Mouse (Mus musculus): ENCODE measurements at regions not wholly inside any gene's neighbourhood (a gene's known extent, or its start where the extent isn't known, plus 50 kb on each side); places are given as distances from the start of the nearest gene placed in this dataset.
A peak's percentile ranks its signal among the peaks of the same experiment; 100 is the strongest.

DNA sequence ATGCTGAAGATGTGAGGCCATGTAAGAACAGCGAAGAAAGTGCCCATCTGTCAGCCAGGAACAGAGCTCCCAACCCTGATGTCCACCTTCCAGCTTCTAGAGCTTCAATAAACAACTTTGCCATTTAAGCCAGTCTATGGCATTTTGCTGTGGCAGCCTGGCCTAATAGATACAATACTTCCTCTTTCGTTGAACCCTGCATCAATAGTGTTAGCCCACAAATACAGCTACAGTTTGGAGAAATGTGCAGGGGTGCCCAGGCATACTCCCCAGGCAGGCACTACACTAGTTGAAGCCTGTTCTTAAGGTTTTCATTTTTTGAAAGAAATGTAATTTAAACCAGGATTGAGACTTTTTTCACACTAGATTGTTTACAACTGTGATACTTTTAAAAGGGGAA lies 199.9 kb upstream of the Rnd3 start:
- peak; percentile 45 for ATAC-seq (replicated peaks; ENCODE audit: low read depth, poor library complexity, severe bottlenecking)

- no peak for ATAC-seq (replicated peaks; ENCODE audit: low read depth, poor library complexity, severe bottlenecking)
These were observed 198.2 kb upstream of the Rnd3 start for GRCm38 (mm10) chr2:51347086-51347485.

GRCm38 (mm10) chr2:51342421-51342820 lies 193.5 kb upstream of the Rnd3 start:
- no peak for ATAC-seq (replicated peaks; ENCODE audit: low read depth, poor library complexity, severe bottlenecking)

GRCm38 (mm10) chr2:51334437-51334836 lies 185.5 kb upstream of the Rnd3 start:
- no peak for ATAC-seq (replicated peaks; ENCODE audit: low read depth, poor library complexity, severe bottlenecking)

DNA sequence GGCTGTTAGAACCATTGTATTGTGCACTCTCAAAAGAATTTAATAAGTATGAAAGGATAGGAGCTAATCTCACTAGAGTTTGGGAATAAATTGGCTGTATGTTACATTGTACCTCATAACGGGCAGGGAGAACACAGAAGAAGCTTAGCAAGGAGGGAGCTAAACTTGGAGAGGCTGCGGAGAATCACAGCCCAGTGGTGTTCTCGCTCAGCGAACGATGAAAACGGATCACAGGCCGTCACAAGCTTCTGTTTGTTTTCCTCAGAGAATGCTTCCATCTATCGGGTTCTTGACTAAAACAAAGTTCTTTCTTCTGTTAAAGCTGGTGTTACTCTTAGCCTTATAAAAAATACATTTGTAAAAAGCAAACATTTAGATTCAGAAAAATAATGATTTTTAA lies 178.2 kb upstream of the Rnd3 start:
- no peak for ATAC-seq (replicated peaks; ENCODE audit: low read depth, poor library complexity, severe bottlenecking)

- ATAC-seq (replicated peaks; ENCODE audit: low read depth, poor library complexity, severe bottlenecking) = no peak
These were observed 172.8 kb upstream of the Rnd3 start for GRCm38 (mm10) chr2:51321676-51322075.

DNA sequence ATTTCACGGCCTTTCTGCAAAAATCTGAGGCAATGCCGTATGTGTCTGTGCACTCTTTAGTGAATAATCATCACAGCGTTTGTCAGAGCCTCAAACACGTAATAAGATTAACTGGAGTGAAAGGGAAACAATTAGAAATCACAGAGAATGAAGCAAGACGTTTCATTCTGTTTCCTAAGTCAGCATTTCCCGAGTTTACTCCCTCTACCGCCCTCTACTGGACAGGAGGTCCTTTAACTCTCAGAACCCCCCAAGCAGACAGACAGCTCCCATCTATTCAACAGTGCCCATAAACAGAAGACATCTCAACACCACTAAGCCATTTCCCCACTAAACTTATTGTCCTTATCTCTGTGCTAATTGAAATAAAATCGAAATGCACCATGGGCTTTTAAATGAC lies 167.5 kb upstream of the Rnd3 start:
- no peak for ATAC-seq (replicated peaks; ENCODE audit: low read depth, poor library complexity, severe bottlenecking)

DNA sequence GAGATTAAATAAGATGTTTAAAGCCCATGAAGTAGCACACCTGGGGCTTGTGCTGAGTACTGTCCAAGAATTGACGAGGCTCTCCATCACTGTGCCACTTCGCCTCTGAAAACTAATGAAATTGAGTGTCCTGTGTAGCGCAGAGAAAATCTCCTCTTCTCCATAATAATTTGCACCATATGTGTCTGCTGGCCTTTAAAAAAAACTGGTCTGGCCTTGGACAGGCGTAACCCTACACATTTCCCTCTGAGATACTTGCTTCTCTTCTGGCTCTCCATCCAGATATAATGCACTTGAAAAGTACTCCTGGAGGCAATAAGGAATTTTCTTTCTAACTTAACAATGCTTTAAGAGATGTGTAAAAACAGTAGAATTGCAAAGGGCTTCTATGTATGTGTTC lies 164.5 kb upstream of the Rnd3 start:
- no peak for ATAC-seq (replicated peaks; ENCODE audit: low read depth, poor library complexity, severe bottlenecking)

DNA sequence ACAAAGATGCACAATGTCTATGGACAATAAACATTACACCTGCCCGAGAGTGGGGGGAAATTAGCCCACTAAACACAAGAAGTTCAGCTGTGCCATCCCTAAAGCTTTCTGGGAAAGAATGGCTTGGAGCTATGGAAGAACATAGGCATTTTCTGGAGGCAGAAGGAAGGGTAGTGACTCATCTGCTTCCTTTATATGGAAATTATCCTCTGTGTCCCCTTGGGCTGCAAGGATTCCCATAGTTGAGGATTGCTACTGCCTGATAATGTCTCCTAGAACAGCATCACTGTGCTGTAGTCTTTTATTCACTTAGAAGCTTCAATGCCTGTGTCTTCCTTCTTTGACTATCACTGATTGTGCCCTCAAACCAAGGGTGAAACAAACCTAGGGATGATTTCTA lies 157.3 kb upstream of the Rnd3 start:
- ATAC-seq (replicated peaks; ENCODE audit: low read depth, poor library complexity, severe bottlenecking) = no peak

- ATAC-seq (replicated peaks; ENCODE audit: low read depth, poor library complexity, severe bottlenecking) = peak; percentile 89
These were observed 156.5 kb upstream of the Rnd3 start for GRCm38 (mm10) chr2:51305411-51305810.

GRCm38 (mm10) chr2:51304694-51305093 lies 155.8 kb upstream of the Rnd3 start:
- no peak for ATAC-seq (replicated peaks; ENCODE audit: low read depth, poor library complexity, severe bottlenecking)

DNA sequence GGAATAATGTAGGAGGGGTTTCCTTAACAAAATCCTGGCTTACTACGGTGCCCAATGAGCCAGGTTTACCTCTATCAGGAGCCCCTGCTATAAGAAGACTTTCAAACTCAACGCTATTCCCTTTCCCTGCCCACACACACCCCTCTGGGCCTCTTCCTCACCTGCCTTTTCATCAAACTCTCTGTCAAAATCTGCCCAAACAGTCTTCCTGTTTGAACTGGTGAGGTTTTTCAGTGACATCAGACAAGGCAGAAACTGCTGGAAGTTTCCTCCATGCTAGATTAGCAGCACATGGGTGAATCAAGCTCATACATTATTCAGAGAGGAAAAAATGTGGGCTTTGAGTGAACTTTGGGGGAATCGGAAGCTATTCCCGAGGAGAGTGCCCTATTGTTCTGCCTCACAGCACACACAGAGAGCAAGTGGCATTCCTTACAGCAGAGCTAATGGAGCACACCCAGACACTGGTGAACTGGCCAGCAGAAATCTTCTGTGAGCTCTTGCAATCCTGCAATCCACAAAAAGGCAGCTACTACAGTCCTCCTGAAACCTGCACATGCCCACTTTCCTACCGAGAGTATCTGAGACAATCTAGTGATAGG lies 141.8 kb upstream of the Rnd3 start:
- ATAC-seq (replicated peaks; ENCODE audit: low read depth, poor library complexity, severe bottlenecking) = no peak

DNA sequence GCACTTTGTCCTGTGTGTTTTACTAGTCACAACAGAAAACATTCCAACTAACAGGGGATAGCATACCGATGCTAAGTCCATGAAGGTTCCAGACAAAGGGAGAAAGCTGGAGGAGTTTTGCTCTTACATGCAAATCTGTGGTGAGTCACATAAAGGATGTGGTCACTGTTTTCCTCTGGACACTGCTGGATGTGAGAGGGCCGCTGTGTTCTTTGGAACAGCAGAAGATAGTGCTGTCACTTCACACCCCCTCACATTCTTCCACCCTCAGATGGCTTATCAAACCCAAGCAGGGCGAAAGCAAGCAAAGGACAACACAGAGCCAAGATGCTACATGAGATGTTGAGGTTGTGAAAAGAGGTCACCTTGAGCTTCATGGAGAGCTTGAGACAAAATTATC lies 139.8 kb upstream of the Rnd3 start:
- ATAC-seq (replicated peaks; ENCODE audit: low read depth, poor library complexity, severe bottlenecking) = no peak

GRCm38 (mm10) chr2:51285632-51286031 lies 136.7 kb upstream of the Rnd3 start:
- ATAC-seq (replicated peaks; ENCODE audit: low read depth, poor library complexity, severe bottlenecking) = no peak

GRCm38 (mm10) chr2:51284781-51285225 lies 135.9 kb upstream of the Rnd3 start:
- peak; percentile 94 for ATAC-seq (replicated peaks; ENCODE audit: low read depth, poor library complexity, severe bottlenecking)

DNA sequence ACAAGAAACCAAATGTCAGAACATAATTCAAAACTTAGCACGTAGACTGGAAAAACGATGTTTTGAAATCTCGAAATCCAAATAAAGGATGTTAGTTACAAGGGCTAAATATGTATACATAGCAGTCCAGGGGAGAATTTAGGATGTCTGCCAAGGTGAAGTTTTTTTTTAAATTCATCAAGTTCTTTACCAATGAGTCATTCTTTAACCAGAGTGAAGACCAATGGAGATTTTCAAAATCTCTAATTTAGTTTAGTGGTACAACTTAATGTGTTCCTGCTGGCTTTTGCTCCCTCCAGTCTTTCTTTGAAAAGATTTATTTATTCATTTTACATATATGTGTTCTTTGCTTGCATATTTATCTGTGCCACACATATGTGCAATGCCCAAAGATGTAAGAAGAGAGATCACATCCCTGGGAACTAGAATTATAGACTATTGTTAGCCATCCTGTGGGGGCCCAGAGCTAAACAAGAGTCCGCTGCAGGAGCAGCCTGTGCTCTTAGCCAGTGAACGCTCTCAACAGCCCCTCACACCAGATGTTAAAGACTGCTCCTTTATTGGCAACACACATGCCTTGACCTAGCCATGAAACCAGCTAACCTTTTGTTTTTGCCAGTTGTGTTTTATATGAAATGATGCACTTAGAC lies 130.6 kb upstream of the Rnd3 start:
- ATAC-seq (replicated peaks; ENCODE audit: low read depth, poor library complexity, severe bottlenecking) = no peak

DNA sequence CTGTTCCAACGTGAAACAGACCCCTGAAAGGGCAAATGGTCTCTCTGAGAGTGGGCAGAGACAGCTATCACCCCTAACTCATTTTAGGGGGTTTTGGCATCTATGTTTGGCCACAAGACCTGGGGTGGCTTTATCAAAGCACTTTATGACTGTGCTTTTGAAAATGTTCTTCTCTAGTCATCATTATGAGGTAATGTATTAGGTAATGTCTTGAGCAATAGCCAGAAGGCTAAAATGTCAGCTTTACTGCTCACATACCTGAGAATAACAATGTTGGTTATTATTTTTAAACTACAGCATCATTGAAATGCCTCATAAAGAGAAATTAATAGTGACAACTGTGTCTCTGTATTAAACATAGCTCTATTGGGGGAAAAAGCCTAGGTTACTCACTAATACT lies 129.9 kb upstream of the Rnd3 start:
- ATAC-seq (replicated peaks; ENCODE audit: low read depth, poor library complexity, severe bottlenecking) = no peak

GRCm38 (mm10) chr2:51278356-51278755 lies 129.4 kb upstream of the Rnd3 start:
- ATAC-seq (replicated peaks; ENCODE audit: low read depth, poor library complexity, severe bottlenecking) = no peak

- no peak for ATAC-seq (replicated peaks; ENCODE audit: low read depth, poor library complexity, severe bottlenecking)
These were observed 127.7 kb upstream of the Rnd3 start for GRCm38 (mm10) chr2:51276591-51276990.

GRCm38 (mm10) chr2:51273300-51273699 lies 124.4 kb upstream of the Rnd3 start:
- ATAC-seq (replicated peaks; ENCODE audit: low read depth, poor library complexity, severe bottlenecking) = no peak; the same call in 1 of the 2 replicates

DNA sequence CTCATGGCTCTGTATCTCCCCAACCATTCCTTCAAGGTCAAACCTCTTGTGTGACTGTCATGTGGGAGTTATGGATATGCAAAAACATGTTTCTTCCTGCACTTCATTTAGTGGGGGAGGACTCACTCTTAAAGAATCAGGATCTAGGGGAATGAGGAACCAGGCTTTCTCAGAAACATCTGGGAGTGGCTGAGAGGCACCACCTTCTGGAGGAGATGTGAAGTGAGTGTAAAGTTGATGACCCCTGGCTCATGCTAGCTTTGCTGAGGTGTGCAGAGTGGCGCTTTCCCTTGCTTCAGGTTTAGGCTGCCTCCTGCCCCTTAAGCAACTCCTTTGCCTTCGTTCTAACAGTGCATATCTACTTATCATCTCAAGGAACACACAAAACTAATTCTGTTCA lies 119.6 kb upstream of the Rnd3 start:
- ATAC-seq (replicated peaks; ENCODE audit: low read depth, poor library complexity, severe bottlenecking) = peak; percentile 68; the same call in 1 of the 2 replicates

DNA sequence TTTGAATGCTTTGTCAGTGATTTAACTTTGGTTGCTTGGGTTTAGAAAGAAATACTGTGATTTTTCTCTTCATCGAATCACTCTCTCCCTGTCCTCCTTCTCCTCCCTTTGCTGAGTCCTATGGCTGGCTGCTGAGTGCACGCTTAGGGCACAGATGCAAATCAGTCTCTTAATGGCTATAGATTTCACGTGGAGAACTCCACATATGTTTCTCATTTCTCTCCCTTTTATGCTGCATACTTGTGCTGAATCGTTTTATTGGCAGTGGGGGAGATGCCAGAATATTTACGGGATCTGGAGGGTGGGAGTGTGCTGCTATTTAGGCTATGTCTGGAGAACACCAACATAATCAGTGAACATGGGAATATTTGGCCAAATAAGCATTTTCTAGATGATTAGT lies 118.8 kb upstream of the Rnd3 start:
- no peak for ATAC-seq (replicated peaks; ENCODE audit: low read depth, poor library complexity, severe bottlenecking)

Measured in common myeloid progenitor, adult 5-6 weeks (primary cell).